Mouse (Mus musculus) megakaryocyte, embryonic 14.5 days (primary cell): Measurements from ENCODE around the gene Slc41a2. TPM values are rescaled to one million over a fixed set of nuclear protein-coding genes. Genes with fewer than 3 reads are reported as not detected.

ENCODE experiments used
- H3K27me3 ChIP-seq: replicated peaks from 2 replicates; pipeline ENCODE3; 2012; ENCODE audit warnings: inconsistent platforms
- H3K36me3 ChIP-seq: replicated peaks from 2 replicates; pipeline ENCODE3; 2012; ENCODE audit warnings: low read length, inconsistent platforms, mixed read lengths
- H3K4me1 ChIP-seq: 2 replicates; pipeline ENCODE4 v1.6.1; 2012; ENCODE audit warnings: inconsistent platforms
- H3K4me3 ChIP-seq: replicated peaks from 2 replicates; pipeline ENCODE3; 2012; ENCODE audit warnings: moderate library complexity, mild to moderate bottlenecking, inconsistent platforms
- H3K9me3 ChIP-seq: 2 replicates; pipeline ENCODE4 v1.6.1; 2012; ENCODE audit warnings: inconsistent platforms
- FLI1 ChIP-seq: IDR thresholded peaks from 2 replicates; pipeline ENCODE4 v1.6.1; 2012; ENCODE audit warnings: low read length, inconsistent platforms, mixed read lengths
- GATA1 ChIP-seq: IDR thresholded peaks from 3 replicates; pipeline ENCODE4 v1.6.1; 2012; ENCODE audit warnings: mixed read lengths, low read length, inconsistent platforms, borderline replicate concordance
- polyA plus RNA-seq: library from polyadenylated mRNA; stranded (reverse); fragments of >175 nt; gene quantifications from 2 replicates; pipeline ENCODE4 v1.2.3, GENCODE M21; 2012; ENCODE audit warnings: low replicate concordance; ENCODE audit not compliant: insufficient read depth

Gene Slc41a2
- polyA plus RNA-seq, 1 experiment = 0.02 TPM

- Histone ChIP-seq H3K4me1 (peaks cover 89% of the 10 kb centered on the region), H3K4me3 (no peak overlapping the region), H3K9me3 (peaks cover 14% of the 10 kb centered on the region), H3K36me3 (peaks cover 60% of the 10 kb centered on the region), H3K27me3 (no peaks in the 10 kb centered on the region)
- TF ChIP-seq FLI1 = no peak
- no peak for TF ChIP-seq GATA1
Measured at GRCm38 (mm10) chr10:83191476-83191875, 146.2 kb downstream of the Slc41a2 start.

DNA sequence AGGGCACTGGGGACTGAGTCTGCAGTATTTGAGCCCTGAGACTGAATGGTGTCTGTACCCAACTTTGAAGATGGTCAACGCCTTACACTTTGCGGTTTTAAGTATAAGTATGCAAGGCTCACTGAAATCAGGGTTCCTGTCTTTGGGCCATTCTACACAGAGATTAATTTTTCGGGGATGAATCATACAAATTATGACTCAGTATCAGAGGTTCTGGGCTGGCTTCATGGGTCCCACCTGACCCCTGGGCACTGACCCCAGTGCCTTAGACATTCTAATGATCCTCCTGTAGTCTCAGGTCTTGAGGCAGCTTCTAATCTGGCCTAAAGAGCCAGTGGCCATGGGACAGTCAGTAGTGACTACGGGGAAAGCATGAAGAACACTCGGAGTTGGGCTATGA, 148.6 kb downstream of the Slc41a2 start:
- peaks cover 54% of the 10 kb centered on the region for H3K36me3 ChIP-seq
- H3K4me3 ChIP-seq = no peak overlapping the region
- TF ChIP-seq FLI1 (no peak), GATA1 (no peak)
- no peaks in the 10 kb centered on the region for H3K27me3 ChIP-seq
- H3K9me3 ChIP-seq = peaks cover 14% of the 10 kb centered on the region
- peaks cover 89% of the 10 kb centered on the region for H3K4me1 ChIP-seq

GRCm38 (mm10) chr10:83186984-83187383, 150.7 kb downstream of the Slc41a2 start:
- no peaks in the 10 kb centered on the region for H3K27me3 ChIP-seq
- peak overlapping the region; percentile 3 for H3K4me3 ChIP-seq
- H3K36me3 ChIP-seq = peaks cover 38% of the 10 kb centered on the region
- TF ChIP-seq GATA1 (no peak), FLI1 (no peak)
- peaks cover 14% of the 10 kb centered on the region for H3K9me3 ChIP-seq
- peaks cover 89% of the 10 kb centered on the region for H3K4me1 ChIP-seq

- TF ChIP-seq GATA1 (no peak), FLI1 (no peak)
- Histone ChIP-seq H3K9me3 (peaks cover 14% of the 10 kb centered on the region), H3K4me1 (peaks cover 92% of the 10 kb centered on the region), H3K4me3 (no peak overlapping the region), H3K27me3 (no peaks in the 10 kb centered on the region), H3K36me3 (peaks cover 30% of the 10 kb centered on the region)
Measured at GRCm38 (mm10) chr10:83186167-83186566, 151.5 kb downstream of the Slc41a2 start.

DNA sequence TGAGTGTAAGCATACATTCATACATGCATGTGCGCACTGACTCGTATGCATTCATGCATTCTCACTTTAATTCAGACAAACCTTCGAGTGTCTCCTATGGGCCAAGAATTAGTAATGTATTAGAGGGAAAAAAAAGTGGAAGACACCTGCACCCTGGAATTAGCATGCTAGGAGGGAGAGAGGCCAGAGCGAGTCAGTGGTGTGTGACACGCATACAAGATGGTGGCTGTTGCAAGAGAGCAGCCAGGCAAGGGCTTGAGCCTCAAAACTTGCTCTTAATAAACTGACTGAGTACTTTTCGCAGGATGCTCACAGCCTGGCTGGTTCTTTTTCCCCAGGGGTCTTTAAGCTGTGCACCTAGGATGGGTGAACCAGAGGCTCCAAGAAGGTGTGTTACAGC, 152.6 kb downstream of the Slc41a2 start:
- Histone ChIP-seq H3K4me3 (peak overlapping the region; percentile 88), H3K9me3 (peaks cover 7% of the 10 kb centered on the region), H3K27me3 (no peaks in the 10 kb centered on the region), H3K4me1 (peaks cover 94% of the 10 kb centered on the region), H3K36me3 (peaks cover 20% of the 10 kb centered on the region)
- TF ChIP-seq GATA1 (no peak), FLI1 (no peak)

- Histone ChIP-seq H3K27me3 (no peaks in the 10 kb centered on the region), H3K4me3 (peak overlapping the region; percentile 88), H3K4me1 (peaks cover 90% of the 10 kb centered on the region), H3K36me3 (peaks cover 20% of the 10 kb centered on the region), H3K9me3 (peaks cover 4% of the 10 kb centered on the region)
- TF ChIP-seq FLI1 (no peak; the same call in 1 of the 2 replicates), GATA1 (no peak)
Measured at GRCm38 (mm10) chr10:83184480-83185069, 153.1 kb downstream of the Slc41a2 start.

GRCm38 (mm10) chr10:83183634-83184479, 153.8 kb downstream of the Slc41a2 start:
- peaks cover 8% of the 10 kb centered on the region for H3K9me3 ChIP-seq
- no peaks in the 10 kb centered on the region for H3K27me3 ChIP-seq
- H3K4me1 ChIP-seq = peaks cover 86% of the 10 kb centered on the region
- H3K36me3 ChIP-seq = peaks cover 20% of the 10 kb centered on the region
- no peak for TF ChIP-seq FLI1
- no peak for TF ChIP-seq GATA1
- peak overlapping the region; percentile 88 for H3K4me3 ChIP-seq

DNA sequence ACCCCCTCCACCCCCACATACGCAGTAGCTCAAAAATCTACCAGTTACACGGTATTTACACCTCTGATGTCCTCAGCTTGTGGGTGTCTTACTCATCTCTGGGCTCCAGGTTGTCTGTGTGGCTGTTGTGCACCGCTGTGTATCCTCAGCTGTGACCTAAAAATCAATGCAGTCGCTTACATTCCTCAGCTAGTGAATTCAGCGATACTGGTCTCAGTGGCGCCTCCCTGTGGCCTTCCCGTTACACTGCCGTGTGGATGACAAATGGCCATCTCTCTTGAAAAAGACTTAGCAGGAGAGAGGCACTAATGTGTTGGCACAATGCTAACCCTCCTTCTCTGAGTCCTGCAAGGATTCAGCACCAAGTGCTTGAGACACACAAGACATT, 155.1 kb downstream of the Slc41a2 start:
- Histone ChIP-seq H3K4me1 (peaks cover 78% of the 10 kb centered on the region), H3K36me3 (peaks cover 31% of the 10 kb centered on the region), H3K9me3 (peaks cover 14% of the 10 kb centered on the region), H3K27me3 (no peaks in the 10 kb centered on the region), H3K4me3 (no peak overlapping the region)
- TF ChIP-seq GATA1 = no peak
- TF ChIP-seq FLI1 = no peak

- TF ChIP-seq GATA1 (no peak), FLI1 (no peak)
- peaks cover 14% of the 10 kb centered on the region for H3K9me3 ChIP-seq
- H3K27me3 ChIP-seq = no peaks in the 10 kb centered on the region
- H3K36me3 ChIP-seq = peaks cover 37% of the 10 kb centered on the region
- H3K4me1 ChIP-seq = peaks cover 78% of the 10 kb centered on the region
- H3K4me3 ChIP-seq = no peak overlapping the region
Measured at GRCm38 (mm10) chr10:83181831-83182572, 155.7 kb downstream of the Slc41a2 start.

Other genes starting within 250 kb of the Slc41a2 start
- gene D10Wsu102e, start 22.3 kb upstream of the Slc41a2 start, polyA plus RNA-seq = 0.09 and 0.10 TPM in 2 replicates
- not detected in 2 replicates for gene Aldh1l2, start 196.3 kb upstream of the Slc41a2 start, polyA plus RNA-seq
- gene Washc4, start 205.9 kb upstream of the Slc41a2 start, polyA plus RNA-seq = 0.03 and 0.32 TPM in 2 replicates